Mouse (Mus musculus): ENCODE data around the gene Rbfox1.

DNA sequence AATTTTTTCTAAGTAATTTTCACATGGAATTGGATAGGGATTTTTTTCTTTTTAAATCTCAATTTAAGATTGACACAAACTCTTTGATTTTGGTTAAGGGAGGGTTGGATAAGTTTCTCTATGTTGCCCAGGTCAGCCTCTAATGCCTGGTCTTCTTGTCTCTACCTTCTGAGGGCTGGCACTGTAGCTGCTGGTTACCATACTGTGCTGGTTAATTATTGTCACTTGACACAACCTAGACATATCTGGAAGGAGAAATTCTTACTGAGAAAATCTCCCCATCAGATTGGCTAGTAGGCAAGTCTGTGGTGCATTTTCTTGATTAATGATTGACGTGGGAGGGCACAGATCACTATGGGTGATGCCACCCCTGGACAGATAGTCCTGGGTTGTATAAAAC, 177.3 kb downstream of the Rbfox1 start:
- TF ChIP-seq CTCF (IDR thresholded peaks at IDR 0.05; ENCODE audit: low read depth, low read length) = no peak
- no peak for TF ChIP-seq GATA2 (IDR thresholded peaks at IDR 0.05; ENCODE audit: borderline replicate concordance, low read depth, low read length)
- TF ChIP-seq GATA1 (IDR thresholded peaks at IDR 0.05; ENCODE audit: borderline replicate concordance, low read length) = no peak
